ENCODE assay signal across 20 mouse cellular contexts in genomic region chr1:120667776-120668175, GRCm38 (mm10).
DNase-seq lines count a peak whose midpoint lies in the region; ATAC-seq and TF ChIP-seq lines count a peak whose summit lies in the region.
"Had no signal": no experiment of that assay in that cellular context is flagged by ENCODE, and none has a peak within 500 bp of the region (broad histone marks: within the 10 kb centered on the region; RNA-seq: fewer than 3 reads in every experiment).

No protein-coding gene starts in this region.

- no peak for TF ChIP-seq POLR2A in kidney, adult 2 months (IDR thresholded peaks at IDR 0.05; ENCODE audit: low read depth, low read length)
- TF ChIP-seq POLR2A in ES-Bruce4 (IDR thresholded peaks at IDR 0.05; ENCODE audit: insufficient read depth, low read length): no peak
- TF ChIP-seq POLR2A in bone marrow macrophage, adult 2 months (IDR thresholded peaks at IDR 0.05; ENCODE audit: borderline replicate concordance, low read depth, low read length): no peak

- WGBS in kidney, adult 2 months: 78% methylated on average over 1 of the region's 1 CpGs
- 76% methylated on average over 1 of the region's 1 CpGs for WGBS in kidney, embryonic 14.5 days
- 74% methylated on average over 1 of the region's 1 CpGs for WGBS in lung, postnatal 0 days
- WGBS in hindbrain, postnatal 0 days: 91% methylated on average over 1 of the region's 1 CpGs
- WGBS in hindbrain, embryonic 10.5 days: 83% methylated on average over 1 of the region's 1 CpGs

- no peak overlapping the region for H3K4me3 ChIP-seq in kidney, adult 2 months (ENCODE audit: insufficient read depth, low read depth, low read length)
- no peak overlapping the region for H3K4me3 ChIP-seq in kidney, embryonic 14.5 days (ENCODE audit: low read length)
- no peak overlapping the region for H3K4me3 ChIP-seq in lung, postnatal 0 days (ENCODE audit: low read depth, low read length)
- H3K4me3 ChIP-seq in ES-Bruce4 (ENCODE audit: low read depth, low read length): no peak overlapping the region
- H3K4me3 ChIP-seq in bone marrow macrophage, adult 2 months (ENCODE audit: insufficient read depth, low read length): no peak overlapping the region
- no peak overlapping the region for H3K4me3 ChIP-seq in hindbrain, postnatal 0 days (ENCODE audit: low read length)
- H3K4me3 ChIP-seq in hindbrain, embryonic 10.5 days: no peak overlapping the region
- H3K4me3 ChIP-seq: embryonic facial prominence, embryonic 13.5 days; hindbrain, embryonic 13.5 days; liver, embryonic 15.5 days; midbrain, embryonic 10.5 days had no signal

- peak; percentile 7 for DNase-seq in kidney, adult 2 months
- no peak for DNase-seq in lung, postnatal 0 days (ENCODE audit: low spot score)
- DNase-seq in lung, postnatal 14 days: no peak
- DNase-seq in hindbrain, postnatal 0 days (ENCODE audit: low spot score): no peak
- DNase-seq in hindbrain, embryonic 10.5 days (ENCODE audit: low spot score): no peak
- DNase-seq: adrenal gland, adult 8-10 months; cerebellum, adult 18-20 months; gastrocnemius, postnatal 10 days; heart, postnatal 10 days; layer of hippocampus, postnatal 36 days; left cerebral cortex, postnatal 4 days; right cerebral cortex, postnatal 14 days had no signal

- no peaks in the 10 kb centered on the region for H3K27me3 ChIP-seq in kidney, adult 2 months (replicated peaks; ENCODE audit: control insufficient read depth, insufficient read depth, low read length)
- H3K27me3 ChIP-seq in kidney, embryonic 14.5 days (ENCODE audit: control insufficient read depth, insufficient read depth, low read length): no peaks in the 10 kb centered on the region
- H3K27me3 ChIP-seq in lung, postnatal 0 days (replicated peaks; ENCODE audit: insufficient read depth, low read length): no peaks in the 10 kb centered on the region
- no peaks in the 10 kb centered on the region for H3K27me3 ChIP-seq in ES-Bruce4 (ENCODE audit: control insufficient read depth, insufficient read depth, low read length, poor library complexity, severe bottlenecking)
- H3K27me3 ChIP-seq in hindbrain, postnatal 0 days (ENCODE audit: insufficient read depth, low read length): no peaks in the 10 kb centered on the region
- H3K27me3 ChIP-seq in hindbrain, embryonic 10.5 days (ENCODE audit: insufficient read depth, poor library complexity, severe bottlenecking): no peaks in the 10 kb centered on the region
- H3K27me3 ChIP-seq: embryonic facial prominence, embryonic 13.5 days; hindbrain, embryonic 13.5 days; liver, embryonic 15.5 days had no signal

- no peak overlapping the region for H3K4me2 ChIP-seq in kidney, embryonic 14.5 days (replicated peaks; ENCODE audit: low read depth, low read length)
- H3K4me2 ChIP-seq in lung, postnatal 0 days (replicated peaks; ENCODE audit: low read depth, low read length): no peak overlapping the region
- no peak overlapping the region for H3K4me2 ChIP-seq in hindbrain, postnatal 0 days (ENCODE audit: low read depth, low read length)
- H3K4me2 ChIP-seq: embryonic facial prominence, embryonic 13.5 days; hindbrain, embryonic 13.5 days; liver, embryonic 15.5 days had no signal

- ATAC-seq in kidney, embryonic 14.5 days (ENCODE audit: low FRiP score, low TSS enrichment): no peak
- ATAC-seq in lung, postnatal 0 days: no peak
- ATAC-seq in hindbrain, postnatal 0 days: no peak
- ATAC-seq: intestine, embryonic 16.5 days had no signal

- no peaks in the 10 kb centered on the region for H3K9me3 ChIP-seq in kidney, embryonic 14.5 days (ENCODE audit: control insufficient read depth, low read length)
- H3K9me3 ChIP-seq in lung, postnatal 0 days (ENCODE audit: low read length): no peaks in the 10 kb centered on the region
- H3K9me3 ChIP-seq in ES-Bruce4 (replicated peaks; ENCODE audit: control insufficient read depth, insufficient read depth, low read length, poor library complexity, severe bottlenecking): no peaks in the 10 kb centered on the region
- H3K9me3 ChIP-seq in hindbrain, postnatal 0 days (ENCODE audit: low read length): no peaks in the 10 kb centered on the region
- no peaks in the 10 kb centered on the region for H3K9me3 ChIP-seq in hindbrain, embryonic 10.5 days
- H3K9me3 ChIP-seq: embryonic facial prominence, embryonic 13.5 days; hindbrain, embryonic 13.5 days; liver, embryonic 15.5 days; midbrain, embryonic 10.5 days had no signal

- no peak for TF ChIP-seq EP300 in lung, postnatal 0 days (IDR thresholded peaks at IDR 0.05)
- TF ChIP-seq EP300 in ES-Bruce4 (IDR thresholded peaks at IDR 0.05; ENCODE audit: insufficient read depth, low read depth, low read length): no peak

- no peak overlapping the region for H3K27ac ChIP-seq in kidney, adult 2 months (ENCODE audit: insufficient read depth, low read depth, low read length)
- H3K27ac ChIP-seq in kidney, embryonic 14.5 days (ENCODE audit: low read depth, low read length): no peak overlapping the region
- no peak overlapping the region for H3K27ac ChIP-seq in lung, postnatal 0 days (ENCODE audit: low read length)
- no peak overlapping the region for H3K27ac ChIP-seq in ES-Bruce4 (ENCODE audit: insufficient read depth, low read length)
- H3K27ac ChIP-seq in bone marrow macrophage, adult 2 months (ENCODE audit: insufficient read depth, low read depth, low read length): no peak overlapping the region
- H3K27ac ChIP-seq in hindbrain, postnatal 0 days: no peak overlapping the region
- H3K27ac ChIP-seq in hindbrain, embryonic 10.5 days: no peak overlapping the region
- H3K27ac ChIP-seq: embryonic facial prominence, embryonic 13.5 days; hindbrain, embryonic 13.5 days; liver, embryonic 15.5 days; midbrain, embryonic 10.5 days had no signal

- H3K9ac ChIP-seq in kidney, embryonic 14.5 days (ENCODE audit: low read depth, low read length): no peak overlapping the region
- no peak overlapping the region for H3K9ac ChIP-seq in lung, postnatal 0 days (replicated peaks; ENCODE audit: low read depth)
- no peak overlapping the region for H3K9ac ChIP-seq in ES-Bruce4 (ENCODE audit: low read depth, poor library complexity, severe bottlenecking)
- no peak overlapping the region for H3K9ac ChIP-seq in hindbrain, postnatal 0 days (replicated peaks; ENCODE audit: low read length)
- H3K9ac ChIP-seq: embryonic facial prominence, embryonic 13.5 days; hindbrain, embryonic 13.5 days; liver, embryonic 15.5 days had no signal

- 0 out of 2 replicates have a peak, but pooled peaks have one; percentile 17 for TF ChIP-seq CTCF in kidney, adult 2 months (conservative IDR thresholded peaks at IDR 0.05; ENCODE audit: insufficient read depth, insufficient read length, low read depth, low read length)
- peak; percentile 9; the same call in 1 of the 2 replicates for TF ChIP-seq CTCF in lung, postnatal 0 days (IDR thresholded peaks at IDR 0.05)
- TF ChIP-seq CTCF in ES-Bruce4 (IDR thresholded peaks at IDR 0.05; ENCODE audit: low read depth, low read length): peak; percentile 39
- TF ChIP-seq CTCF in bone marrow macrophage, adult 2 months (IDR thresholded peaks at IDR 0.05; ENCODE audit: low read depth, low read length): 0 out of 2 replicates have a peak, but pooled peaks have one; percentile 8
- no peak; the same call in 1 of the 2 replicates for TF ChIP-seq CTCF in hindbrain, postnatal 0 days (IDR thresholded peaks at IDR 0.05; ENCODE audit: low read depth)

- H3K36me3 ChIP-seq in kidney, adult 2 months (ENCODE audit: control insufficient read depth, insufficient read depth, low read length): no peaks in the 10 kb centered on the region
- H3K36me3 ChIP-seq in kidney, embryonic 14.5 days (ENCODE audit: control insufficient read depth, insufficient read depth, low read length): no peaks in the 10 kb centered on the region
- no peaks in the 10 kb centered on the region for H3K36me3 ChIP-seq in lung, postnatal 0 days (ENCODE audit: insufficient read depth, low read length)
- no peaks in the 10 kb centered on the region for H3K36me3 ChIP-seq in ES-Bruce4 (ENCODE audit: control insufficient read depth, insufficient read depth, low read length, poor library complexity, severe bottlenecking)
- no peaks in the 10 kb centered on the region for H3K36me3 ChIP-seq in hindbrain, postnatal 0 days (ENCODE audit: insufficient read depth, low read length)
- no peaks in the 10 kb centered on the region for H3K36me3 ChIP-seq in hindbrain, embryonic 10.5 days
- H3K36me3 ChIP-seq: embryonic facial prominence, embryonic 13.5 days; hindbrain, embryonic 13.5 days; liver, embryonic 15.5 days; midbrain, embryonic 10.5 days had no signal

- H3K4me1 ChIP-seq in kidney, adult 2 months (ENCODE audit: control insufficient read depth, insufficient read depth, low read length): no peaks in the 10 kb centered on the region
- no peaks in the 10 kb centered on the region for H3K4me1 ChIP-seq in kidney, embryonic 14.5 days (ENCODE audit: control insufficient read depth, insufficient read depth, low read length)
- no peaks in the 10 kb centered on the region for H3K4me1 ChIP-seq in lung, postnatal 0 days (ENCODE audit: insufficient read depth, low read depth, low read length)
- no peaks in the 10 kb centered on the region for H3K4me1 ChIP-seq in ES-Bruce4 (ENCODE audit: control insufficient read depth, insufficient read depth, low read length)
- no peaks in the 10 kb centered on the region for H3K4me1 ChIP-seq in bone marrow macrophage, adult 2 months (ENCODE audit: control insufficient read depth, insufficient read depth, low read length)
- H3K4me1 ChIP-seq in hindbrain, postnatal 0 days (ENCODE audit: insufficient read depth, low read length): no peaks in the 10 kb centered on the region
- H3K4me1 ChIP-seq in hindbrain, embryonic 10.5 days (replicated peaks): no peaks in the 10 kb centered on the region
- H3K4me1 ChIP-seq: embryonic facial prominence, embryonic 13.5 days; hindbrain, embryonic 13.5 days; liver, embryonic 15.5 days; midbrain, embryonic 10.5 days had no signal
